Mouse (Mus musculus) pancreas, adult 10 weeks (tissue): ENCODE measurements around the gene Lrrn4cl. TPM values are rescaled to one million over a fixed set of nuclear protein-coding genes. Genes with fewer than 3 reads are reported as not detected.

Experiments
- polyA plus RNA-seq: library from polyadenylated mRNA; stranded (reverse); fragments of 350-450 nt; fragmentation: Illumina TruSeq; extraction: RNeasy Lipid Tissue Mini Kit (QIAGEN cat#74804); gene quantifications from one replicate; pipeline ENCODE4 v1.2.3, GENCODE M21; 2015; ENCODE audit warnings: low read depth, low replicate concordance; ENCODE audit not compliant: insufficient read depth

The Lrrn4cl gene
- polyA plus RNA-seq = 4.9 TPM

GRCm38 (mm10) chr19:8850402-8850901 is at the start of gene Lrrn4cl:
Gene Lrrn4cl (plus strand): TSS chr19:8850768.

GRCm38 (mm10) chr19:8802130-8802821 is 48.3 kb upstream of the Lrrn4cl start, which contains the start of gene Zbtb3:
Gene Zbtb3 (plus strand): TSS chr19:8802555.

GRCm38 (mm10) chr19:8818801-8819595 is 31.6 kb upstream of the Lrrn4cl start, which contains the start of gene Ttc9c:
Gene Ttc9c (minus strand): TSS chr19:8819333.

GRCm38 (mm10) chr19:8819596-8820423 is 30.8 kb upstream of the Lrrn4cl start, which contains the start of gene Hnrnpul2:
Gene Hnrnpul2 (plus strand): TSS chr19:8820010.

DNA sequence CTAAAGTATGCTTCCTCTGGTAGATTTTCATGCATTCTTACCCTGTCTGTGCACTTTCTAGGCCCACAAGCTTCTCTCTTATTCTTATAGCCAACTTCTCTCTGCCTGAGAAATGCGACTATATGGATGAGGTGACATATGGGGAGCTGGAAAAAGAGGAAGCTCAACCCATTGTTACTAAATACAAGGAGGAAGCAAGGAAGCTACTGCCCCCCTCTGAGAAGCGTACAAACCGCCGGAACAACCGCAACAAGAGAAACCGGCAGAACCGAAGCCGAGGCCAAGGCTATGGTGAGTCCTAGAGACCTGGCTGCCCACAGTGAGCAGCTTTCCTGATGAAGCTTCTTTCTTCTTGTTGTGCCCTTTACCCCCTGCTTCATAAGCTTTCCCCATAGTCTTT is 20.9 kb upstream of the Lrrn4cl start, which contains the start of gene AC129217.1:
AC129217.1 (plus strand) TSS at position 114 of the 400 bp plus-strand sequence.

GRCm38 (mm10) chr19:8837251-8837791 is 13.2 kb upstream of the Lrrn4cl start, which contains the start of gene Bscl2:
Gene Bscl2 (plus strand): TSS chr19:8837467.

GRCm38 (mm10) chr19:8839103-8839907 is 11.3 kb upstream of the Lrrn4cl start, which contains the start of gene Gng3:
Gene Gng3 (minus strand): TSS chr19:8839194.

DNA sequence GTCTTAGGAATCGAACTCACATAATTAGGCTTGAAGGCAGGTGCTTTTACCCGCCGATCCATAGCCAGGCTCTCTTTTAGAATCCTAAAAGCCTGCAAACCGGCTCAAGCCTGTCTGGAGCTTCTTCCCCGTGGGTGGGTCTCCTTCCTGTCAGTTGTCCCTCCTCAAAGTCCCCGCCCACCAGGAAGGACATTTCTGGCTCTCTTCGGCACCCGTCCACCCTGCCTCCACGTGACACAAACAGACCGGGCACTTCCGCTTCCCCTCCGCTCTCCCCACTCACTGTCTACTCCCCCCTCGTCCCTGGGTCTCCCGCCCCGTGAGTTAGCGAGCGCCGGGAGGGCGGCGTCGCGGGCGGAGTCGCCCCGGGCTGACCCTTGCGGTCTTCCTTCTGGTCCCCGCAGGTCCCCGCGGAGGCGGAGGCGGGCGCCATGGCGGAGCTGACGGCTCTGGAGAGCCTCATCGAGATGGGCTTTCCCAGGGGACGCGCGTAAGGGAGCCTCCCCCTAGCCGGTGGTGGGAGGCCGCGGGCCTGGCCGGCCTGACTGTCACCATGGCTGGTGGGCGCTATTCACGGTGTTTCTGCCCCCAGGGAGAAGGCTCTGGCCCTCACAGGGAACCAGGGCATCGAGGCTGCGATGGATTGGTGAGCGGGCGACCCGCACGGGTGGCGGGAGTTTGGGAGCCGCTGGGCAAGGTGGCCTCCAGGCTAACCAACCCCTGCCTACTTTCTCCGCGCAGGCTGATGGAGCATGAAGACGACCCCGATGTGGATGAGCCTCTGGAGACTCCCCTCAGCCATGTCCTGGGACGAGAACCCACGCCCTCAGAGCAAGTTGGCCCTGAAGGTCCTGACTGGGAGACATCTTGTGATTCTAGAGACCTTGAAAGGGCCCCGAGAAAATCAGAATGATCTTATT is 21.0 kb downstream of the Lrrn4cl start, which contains the start of gene Ubxn1:
Ubxn1 (plus strand) TSS at position 230 of the 920 bp plus-strand sequence.

DNA sequence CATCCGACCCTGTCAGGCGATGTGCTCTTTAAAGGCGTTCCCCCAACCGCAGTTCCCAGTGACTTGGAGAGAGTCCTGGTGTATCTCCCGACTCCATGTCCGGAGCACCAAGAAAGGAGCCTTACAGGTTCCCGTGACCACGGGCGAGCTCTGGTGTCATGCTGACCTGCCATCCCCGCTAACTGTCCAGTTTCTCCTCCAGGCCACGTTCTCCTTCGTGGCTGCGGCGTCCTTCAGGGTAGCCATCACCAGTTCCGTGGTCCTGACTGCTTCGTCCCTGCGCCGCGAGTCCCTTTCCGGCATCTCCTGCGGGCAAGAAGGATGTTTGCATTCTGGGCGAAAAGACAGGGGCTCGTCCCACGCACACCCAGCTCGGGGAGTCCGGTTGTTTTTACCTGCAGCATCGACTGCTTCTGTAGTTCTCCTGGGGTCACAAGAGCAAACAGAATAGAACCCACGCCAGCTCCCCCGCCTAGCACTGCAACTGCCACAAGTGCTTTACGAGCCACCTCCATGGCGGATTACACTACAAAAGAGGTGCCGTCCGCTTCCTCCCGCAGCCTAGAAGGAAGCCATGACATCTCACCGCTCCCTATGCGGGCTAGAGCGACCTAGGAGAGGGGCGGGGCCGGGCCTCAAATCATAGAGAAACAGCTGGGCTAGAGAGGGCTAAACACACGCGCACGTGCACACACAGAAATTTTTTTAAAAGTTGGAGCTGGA is 29.9 kb downstream of the Lrrn4cl start, which contains the start of gene Uqcc3:
Uqcc3 (minus strand) TSS at position 613 of the 723 bp plus-strand sequence.

GRCm38 (mm10) chr19:8883616-8884015 is 33.0 kb downstream of the Lrrn4cl start, which contains the start of the genes Lbhd1 and Gm49403:
Gene Lbhd1 (plus strand): TSS chr19:8883732.
Gene Gm49403 (plus strand): TSS chr19:8883930.

GRCm38 (mm10) chr19:8888511-8889385 is 38.2 kb downstream of the Lrrn4cl start, which contains the start of the genes 1810009A15Rik and Gm49416:
Gene 1810009A15Rik (plus strand): TSS chr19:8888853.
Gene Gm49416 (plus strand): TSS chr19:8888926.

GRCm38 (mm10) chr19:8892829-8893766 is 42.5 kb downstream of the Lrrn4cl start, which contains the start of gene Ints5:
Gene Ints5 (plus strand): TSS chr19:8893005.

GRCm38 (mm10) chr19:8897865-8898495 is 47.4 kb downstream of the Lrrn4cl start, which contains the start of gene Ganab:
Gene Ganab (plus strand): TSS chr19:8898071.

